ENCODE assay signal across 36 mouse cellular contexts in the genomic region with DNA sequence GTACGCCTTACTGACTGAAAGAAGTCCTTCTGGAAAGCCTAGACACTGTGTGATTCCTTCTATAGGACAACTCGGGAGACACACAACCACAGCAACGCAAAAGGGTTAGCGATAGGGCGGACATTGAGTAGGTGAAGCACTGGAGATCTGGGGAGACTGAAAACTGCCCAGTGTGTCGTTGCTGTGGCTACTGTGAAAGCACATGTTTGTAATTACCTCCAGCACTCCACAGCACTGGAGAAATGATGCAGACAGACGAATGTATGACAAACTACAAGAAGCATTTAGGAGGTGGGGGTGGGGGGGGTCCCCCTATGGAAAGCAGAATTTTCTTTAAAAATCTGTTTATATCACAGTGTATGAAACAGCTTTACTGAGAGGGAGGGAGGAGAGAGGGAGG. TPM values are rescaled to one million over a fixed set of nuclear protein-coding genes. Genes with fewer than 3 reads are reported as not detected.
DNase-seq lines count a peak whose midpoint lies in the region; ATAC-seq and TF ChIP-seq lines count a peak whose summit lies in the region.
"Had no signal": no experiment of that assay in that cellular context is flagged by ENCODE, and none has a peak within 500 bp of the region (broad histone marks: within the 10 kb centered on the region; RNA-seq: fewer than 3 reads in every experiment).

No protein-coding gene starts in this region.

- DNase-seq in 3T3-L1 (ENCODE audit: low read depth, low spot score), result peak; percentile 53
- peak; percentile 53 for DNase-seq in embryo, embryonic 11 days
- peak; percentile 64 for DNase-seq in embryonic facial prominence, embryonic 14.5 days (ENCODE audit: low spot score)
- DNase-seq in limb, embryonic 10.5 days (ENCODE audit: low spot score), result peak; percentile 59
- DNase-seq in left cerebral cortex, adult 9 months (ENCODE audit: low spot score in 2 of 2), result no peak
- no peak for DNase-seq in liver, postnatal 0 days
- DNase-seq in layer of hippocampus, postnatal 25 days (ENCODE audit: extremely low spot score in 1 of 2, low spot score in 1 of 2), result no peak
- no peak for DNase-seq in ovary, adult 18-20 months (ENCODE audit: low spot score)
- DNase-seq: adrenal gland, adult 2 months; cerebellum, adult 2 months; cerebellum, postnatal 14 days; gastrocnemius, postnatal 25 days; heart, adult 18-20 months; heart, postnatal 36 days; kidney, adult 11 months; kidney, postnatal 25 days; lung, adult 18-20 months; lung, postnatal 4 days; right cerebral cortex, postnatal 4 days; thymus, adult 2 months; thymus, postnatal 36 days had no signal

- no peaks in the 10 kb centered on the region for H3K27me3 ChIP-seq in embryonic facial prominence, embryonic 14.5 days (replicated peaks; ENCODE audit: control insufficient read depth, insufficient read depth, low read length)
- H3K27me3 ChIP-seq in limb, embryonic 10.5 days (ENCODE audit: low read depth, poor library complexity, severe bottlenecking), result no peaks in the 10 kb centered on the region
- H3K27me3 ChIP-seq in liver, postnatal 0 days (ENCODE audit: insufficient read depth, low read length), result no peaks in the 10 kb centered on the region
- H3K27me3 ChIP-seq: forebrain, embryonic 13.5 days; hindbrain, embryonic 13.5 days; kidney, embryonic 15.5 days; liver, embryonic 12.5 days; midbrain, embryonic 13.5 days had no signal

- H3K4me2 ChIP-seq in embryonic facial prominence, embryonic 14.5 days (ENCODE audit: low read depth, low read length), result no peak overlapping the region
- H3K4me2 ChIP-seq in liver, postnatal 0 days (ENCODE audit: low read depth, low read length), result no peak overlapping the region
- H3K4me2 ChIP-seq: forebrain, embryonic 13.5 days; heart, embryonic 11.5 days; hindbrain, embryonic 13.5 days; kidney, embryonic 15.5 days; liver, embryonic 12.5 days; midbrain, embryonic 13.5 days had no signal

- H3K36me3 ChIP-seq in embryonic facial prominence, embryonic 14.5 days (ENCODE audit: control insufficient read depth, insufficient read depth, low read length), result no peaks in the 10 kb centered on the region
- no peaks in the 10 kb centered on the region for H3K36me3 ChIP-seq in limb, embryonic 10.5 days
- no peaks in the 10 kb centered on the region for H3K36me3 ChIP-seq in liver, postnatal 0 days (replicated peaks; ENCODE audit: insufficient read depth, low read length)
- H3K36me3 ChIP-seq: hindbrain, embryonic 13.5 days; kidney, embryonic 15.5 days; liver, embryonic 12.5 days; midbrain, embryonic 13.5 days had no signal

- H3K4me3 ChIP-seq in embryonic facial prominence, embryonic 14.5 days (ENCODE audit: low read depth, low read length), result no peak overlapping the region
- no peak overlapping the region for H3K4me3 ChIP-seq in limb, embryonic 10.5 days
- no peak overlapping the region for H3K4me3 ChIP-seq in liver, postnatal 0 days (ENCODE audit: low read depth, low read length)
- H3K4me3 ChIP-seq: forebrain, embryonic 13.5 days; hindbrain, embryonic 13.5 days; kidney, embryonic 15.5 days; layer of hippocampus, adult 2 months; liver, embryonic 12.5 days; megakaryocyte, embryonic 14.5 days; midbrain, embryonic 13.5 days had no signal

- H3K9ac ChIP-seq in embryonic facial prominence, embryonic 14.5 days (ENCODE audit: low read depth, low read length), result no peak overlapping the region
- no peak overlapping the region for H3K9ac ChIP-seq in liver, postnatal 0 days (replicated peaks)
- H3K9ac ChIP-seq: forebrain, embryonic 13.5 days; hindbrain, embryonic 13.5 days; kidney, embryonic 15.5 days; liver, embryonic 12.5 days; midbrain, embryonic 13.5 days had no signal

- TF ChIP-seq EP300 in liver, postnatal 0 days (IDR thresholded peaks at IDR 0.05; ENCODE audit: low read depth), result no peak

- TF ChIP-seq CTCF in liver, postnatal 0 days (IDR thresholded peaks at IDR 0.05; ENCODE audit: low read depth), result no peak

- WGBS in embryonic facial prominence, embryonic 14.5 days, result 47% methylated on average over 7 of the region's 7 CpGs
- WGBS in limb, embryonic 10.5 days, result 59% methylated on average over 7 of the region's 7 CpGs
- WGBS in liver, postnatal 0 days (ENCODE audit: insufficient replicate concordance), result 79% methylated on average over 7 of the region's 7 CpGs

- peak; percentile 50; the same call in 1 of the 2 replicates for ATAC-seq in embryonic facial prominence, embryonic 14.5 days (ENCODE audit: low read depth)
- ATAC-seq in liver, postnatal 0 days, result no peak
- ATAC-seq: activated CD4-positive, CD25-positive, alpha-beta regulatory T cell, adult 4 months; CD4-positive, CD25-positive, alpha-beta regulatory T cell, adult 4 months; forebrain, embryonic 13.5 days; inflammation-experienced regulatory T-cells, adult 6 months; liver, embryonic 12.5 days; lung, postnatal 0 days; midbrain, embryonic 13.5 days had no signal

- peak overlapping the region; percentile 75 for H3K27ac ChIP-seq in embryonic facial prominence, embryonic 14.5 days (replicated peaks; ENCODE audit: low read depth, low read length)
- H3K27ac ChIP-seq in limb, embryonic 10.5 days, result peak overlapping the region; percentile 76
- no peak overlapping the region for H3K27ac ChIP-seq in liver, postnatal 0 days (ENCODE audit: low read depth)
- H3K27ac ChIP-seq: forebrain, embryonic 13.5 days; hindbrain, embryonic 13.5 days; kidney, embryonic 15.5 days; layer of hippocampus, adult 2 months; liver, embryonic 12.5 days; midbrain, embryonic 13.5 days; stomach, postnatal 0 days had no signal

- H3K4me1 ChIP-seq in embryonic facial prominence, embryonic 14.5 days (ENCODE audit: control insufficient read depth, insufficient read depth, low read length), result peaks cover 23% of the 10 kb centered on the region
- peaks cover 46% of the 10 kb centered on the region for H3K4me1 ChIP-seq in limb, embryonic 10.5 days
- H3K4me1 ChIP-seq in liver, postnatal 0 days (ENCODE audit: insufficient read depth), result peaks cover 10% of the 10 kb centered on the region
- H3K4me1 ChIP-seq: forebrain, embryonic 13.5 days; midbrain, embryonic 13.5 days had no signal

- H3K9me3 ChIP-seq in embryonic facial prominence, embryonic 14.5 days (ENCODE audit: control insufficient read depth, low read length), result peaks cover 5% of the 10 kb centered on the region; the same call in 1 of the 2 replicates
- H3K9me3 ChIP-seq in limb, embryonic 10.5 days (replicated peaks), result no peaks in the 10 kb centered on the region
- no peaks in the 10 kb centered on the region for H3K9me3 ChIP-seq in liver, postnatal 0 days (ENCODE audit: low read length)
- H3K9me3 ChIP-seq: forebrain, embryonic 13.5 days; hindbrain, embryonic 13.5 days; kidney, embryonic 15.5 days; liver, embryonic 12.5 days; midbrain, embryonic 13.5 days had no signal

RNA-seq across cellular contexts. Expression of a gene that starts 37.4 kb away (rescaled TPM):
- polyA plus RNA-seq in embryonic facial prominence, embryonic 14.5 days (2014; fragmentation: Nextera tagmentation; extraction: Ambion mirVana), result 50.9 and 56.0 TPM in 2 replicates
- polyA plus RNA-seq in limb, embryonic 10.5 days (2016; fragmentation: Nextera tagmentation; extraction: Ambion mirVana), result 13.7 and 14.2 TPM in 2 replicates
- 45.1 and 60.8 TPM in 2 replicates for polyA plus RNA-seq in liver, postnatal 0 days (2015; fragmentation: Nextera tagmentation; extraction: Ambion mirVana)
- total RNA-seq in layer of hippocampus, postnatal 25 days (2021), result 10 to 100 TPM; 51.2 to 54.6 TPM
- total RNA-seq: monocyte, adult 5-6 weeks; neutrophil, adult 5-6 weeks had no signal
- polyA plus RNA-seq: activated CD4-positive, CD25-positive, alpha-beta regulatory T cell, adult 4 months had no signal

Comparison
In these comparisons a context has a peak if more than half of its experiments do, and no peak if none do; other contexts are left out.
1. DNase-seq: peak in 3T3-L1 (single experiment), embryo, embryonic 11 days (single experiment), embryonic facial prominence, embryonic 14.5 days (single experiment) and limb, embryonic 10.5 days (single experiment); none in left cerebral cortex, adult 9 months (0 of 2), liver, postnatal 0 days (single experiment), layer of hippocampus, postnatal 25 days (0 of 2) and ovary, adult 18-20 months (single experiment).